Mouse (Mus musculus) limb, embryonic 14.5 days (tissue): ENCODE results near the gene Wdhd1. TPM values are rescaled to one million over a fixed set of nuclear protein-coding genes. Genes with fewer than 3 reads are reported as not detected.

Experiments used
- ATAC-seq: fragments of 200-750 bp; cut with Nextera tagmentation; 2 replicates; pipeline ENCODE4 v1.8.0; 2017; ENCODE audit warnings: low read depth, moderate number of reproducible peaks, moderate TSS enrichment; ENCODE audit not compliant: low FRiP score
- DNase-seq: peaks from one replicate; pipeline ENCODE4 v3.0.0-alpha.2; 2015; ENCODE audit warnings: low spot score
- H3K27ac ChIP-seq: fragments of 300-500 bp; sonication (generic); replicated peaks from 2 replicates; pipeline ENCODE4 v1.5.1; 2014; ENCODE audit warnings: low read depth, mild to moderate bottlenecking, low read length, moderate library complexity, mixed read lengths
- H3K27me3 ChIP-seq: fragments of 300-500 bp; sonication (generic); 2 replicates; pipeline ENCODE4 v1.6.1; 2014; ENCODE audit warnings: low read length, mixed read lengths; ENCODE audit not compliant: control insufficient read depth, insufficient read depth
- H3K36me3 ChIP-seq: fragments of 300-500 bp; sonication (generic); 2 replicates; pipeline ENCODE4 v1.6.1; 2014; ENCODE audit warnings: mild to moderate bottlenecking, low read length, moderate library complexity, mixed read lengths; ENCODE audit not compliant: control insufficient read depth, insufficient read depth
- H3K4me1 ChIP-seq: fragments of 300-500 bp; sonication (generic); 2 replicates; pipeline ENCODE4 v1.6.1; 2014; ENCODE audit warnings: antibody characterized with exemption, low read length, mixed read lengths; ENCODE audit not compliant: control insufficient read depth, insufficient read depth
- H3K4me2 ChIP-seq: fragments of 300-500 bp; sonication (generic); replicated peaks from 2 replicates; pipeline ENCODE4 v1.6.1; 2014; ENCODE audit warnings: low read depth, mild to moderate bottlenecking, low read length, moderate library complexity; ENCODE audit not compliant: severe bottlenecking
- H3K4me3 ChIP-seq: fragments of 300-500 bp; sonication (generic); replicated peaks from 2 replicates; pipeline ENCODE4 v1.5.1; 2014; ENCODE audit warnings: low read length
- H3K9ac ChIP-seq: fragments of 300-500 bp; sonication (generic); 2 replicates; pipeline ENCODE4 v1.6.1; 2014; ENCODE audit warnings: mild to moderate bottlenecking, low read depth, low read length, moderate library complexity; ENCODE audit not compliant: severe bottlenecking
- H3K9me3 ChIP-seq: fragments of 300-500 bp; sonication (generic); 2 replicates; pipeline ENCODE4 v1.6.1; 2016; ENCODE audit warnings: low read length; ENCODE audit not compliant: control insufficient read depth
- POLR2A ChIP-seq: fragments of 200-500 bp; IDR thresholded peaks from 2 replicates; pipeline ENCODE4 v1.8.0; 2012; ENCODE audit warnings: inconsistent platforms, mild to moderate bottlenecking, moderate library complexity, borderline replicate concordance; ENCODE audit not compliant: insufficient read depth, insufficient read length; ENCODE audit errors: extremely low read depth
- WGBS: fragments of 180-500 bp; shearing (Covaris S2); extraction: QIAGEN DNeasy Blood & Tissue Kit; methylation state at CpG from one replicate; pipeline ENCODE4 v1.1.7; 2014; 5-methylcytosine and 5-hydroxymethylcytosine counted together
- polyA plus RNA-seq, 2 experiments: library from polyadenylated mRNA; depleted of rRNA in 1 of 2; stranded (reverse) in 1 of 2; unstranded in 1 of 2; fragments of >200 nt; fragmentation: Nextera tagmentation in 1 of 2; extraction: Ambion mirVana in 1 of 2; gene quantifications; 2 replicates each; pipeline versions ENCODE4 v1.2.1 to v1.2.3; 2012 to 2014

The Wdhd1 gene
- polyA plus RNA-seq, 2 experiments: 22.9 to 29.6 TPM

GRCm38 (mm10) chr14:47240600-47240999, 36.1 kb downstream of the Wdhd1 start:
- H3K4me3 ChIP-seq: no peak overlapping the region
- no peaks in the 10 kb centered on the region for H3K4me1 ChIP-seq
- H3K4me2 ChIP-seq: no peak overlapping the region
- no peak for TF ChIP-seq POLR2A
- 85% methylated on average over 1 of the region's 1 CpGs for WGBS
- no peaks in the 10 kb centered on the region for H3K27me3 ChIP-seq
- peaks cover 42% of the 10 kb centered on the region for H3K36me3 ChIP-seq
- no peak overlapping the region for H3K27ac ChIP-seq
- H3K9me3 ChIP-seq: no peaks in the 10 kb centered on the region
- ATAC-seq (no peak), DNase-seq (no peak)
- H3K9ac ChIP-seq: no peak overlapping the region

DNA sequence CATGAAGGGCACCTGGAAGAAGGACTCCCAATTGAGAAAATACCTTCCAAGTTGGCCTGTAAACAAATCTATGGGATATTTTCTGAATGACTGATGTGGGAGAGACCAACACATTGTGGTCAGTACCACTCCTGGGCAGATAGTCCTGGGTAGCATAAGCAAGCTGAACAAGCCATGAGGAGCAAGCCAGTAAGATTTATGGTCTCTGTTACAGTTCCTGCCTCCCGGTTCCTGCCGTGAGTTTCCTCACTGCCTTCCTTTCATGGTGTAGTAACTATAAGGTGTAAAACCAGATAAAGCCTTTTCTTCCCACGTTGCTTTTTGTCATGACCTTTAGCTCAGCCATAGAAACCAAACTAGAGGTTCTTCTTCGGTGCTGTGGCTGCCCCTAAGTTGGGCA, 39.4 kb downstream of the Wdhd1 start:
- TF ChIP-seq POLR2A: no peak
- H3K4me1 ChIP-seq: no peaks in the 10 kb centered on the region
- H3K4me3 ChIP-seq: no peak overlapping the region
- no peaks in the 10 kb centered on the region for H3K9me3 ChIP-seq
- H3K36me3 ChIP-seq: peaks cover 16% of the 10 kb centered on the region
- no peak for ATAC-seq
- H3K9ac ChIP-seq: no peak overlapping the region
- H3K27me3 ChIP-seq: no peaks in the 10 kb centered on the region
- 87% methylated on average over 4 of the region's 4 CpGs for WGBS
- no peak overlapping the region for H3K27ac ChIP-seq
- H3K4me2 ChIP-seq: no peak overlapping the region
- no peak for DNase-seq

DNA sequence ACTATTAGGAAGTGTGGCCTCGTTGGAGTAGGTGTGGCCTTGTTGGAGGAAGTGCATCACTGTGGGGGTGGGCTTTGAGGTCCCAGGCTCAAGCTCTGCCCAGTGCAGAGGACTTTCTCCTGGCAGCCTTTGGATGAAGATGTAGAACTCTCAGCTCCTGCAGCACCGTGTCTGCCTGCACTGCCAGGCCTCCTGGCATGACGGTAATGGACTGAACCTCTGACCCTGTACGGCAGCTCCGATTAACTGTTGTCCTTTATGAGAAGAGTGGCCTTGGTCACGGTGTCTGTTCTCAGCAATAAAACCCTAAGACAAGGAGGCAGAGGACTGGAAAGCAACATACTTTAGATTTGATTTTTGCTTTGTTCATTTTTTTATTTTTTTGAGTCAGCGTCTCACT, 40.2 kb downstream of the Wdhd1 start:
- no peak for TF ChIP-seq POLR2A
- ATAC-seq (no peak), DNase-seq (no peak)
- Histone ChIP-seq H3K4me2 (no peak overlapping the region), H3K4me3 (no peak overlapping the region), H3K27ac (no peak overlapping the region), H3K9ac (no peak overlapping the region), H3K4me1 (no peaks in the 10 kb centered on the region), H3K36me3 (peaks cover 9% of the 10 kb centered on the region), H3K27me3 (no peaks in the 10 kb centered on the region), H3K9me3 (no peaks in the 10 kb centered on the region)
- 90% methylated on average over 7 of the region's 7 CpGs for WGBS

DNA sequence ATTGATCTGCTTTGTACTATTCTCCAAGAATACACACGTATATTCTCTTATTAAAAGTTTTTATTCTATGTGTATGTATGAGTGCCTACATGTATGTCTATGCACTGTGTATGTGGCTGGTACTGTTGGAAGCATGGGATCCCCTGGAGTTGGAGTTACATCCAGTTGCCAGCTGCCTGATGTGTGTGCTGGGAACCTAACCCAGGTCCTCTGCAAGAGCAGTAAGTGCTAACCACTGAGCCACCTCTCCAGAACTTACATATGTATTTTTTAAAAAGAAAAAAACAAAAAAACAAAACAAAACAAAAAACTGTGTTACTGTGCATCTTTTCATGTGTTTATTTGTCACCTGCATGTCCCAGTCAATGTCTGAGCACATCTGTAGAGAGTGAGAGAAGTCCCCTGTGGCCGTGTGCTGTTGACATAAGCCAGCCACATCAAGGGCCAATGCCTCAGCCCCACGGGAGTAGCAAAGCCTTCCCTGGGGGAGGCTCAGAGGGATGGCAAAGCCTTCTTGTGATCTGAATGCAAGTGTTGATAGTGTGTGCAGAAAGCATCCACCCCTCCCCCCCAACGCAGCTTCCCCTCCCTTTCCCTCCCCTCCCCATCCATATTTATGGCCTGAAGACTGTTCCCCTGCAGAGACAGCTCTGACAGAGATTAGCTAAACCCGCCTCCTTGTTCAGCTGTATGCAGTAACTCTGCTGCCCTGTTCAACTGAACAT, 42.0 kb downstream of the Wdhd1 start:
- 79% methylated on average over 5 of the region's 5 CpGs for WGBS
- no peak overlapping the region for H3K27ac ChIP-seq
- H3K4me2 ChIP-seq: no peak overlapping the region
- ATAC-seq (no peak), DNase-seq (no peak)
- H3K4me1 ChIP-seq: no peaks in the 10 kb centered on the region
- H3K36me3 ChIP-seq: no peaks in the 10 kb centered on the region
- no peaks in the 10 kb centered on the region for H3K9me3 ChIP-seq
- TF ChIP-seq POLR2A: no peak
- no peak overlapping the region for H3K9ac ChIP-seq
- H3K4me3 ChIP-seq: no peak overlapping the region
- H3K27me3 ChIP-seq: no peaks in the 10 kb centered on the region

GRCm38 (mm10) chr14:47234032-47234431, 42.6 kb downstream of the Wdhd1 start:
- Histone ChIP-seq H3K4me3 (no peak overlapping the region), H3K9ac (no peak overlapping the region), H3K9me3 (no peaks in the 10 kb centered on the region), H3K27me3 (no peaks in the 10 kb centered on the region), H3K4me1 (no peaks in the 10 kb centered on the region), H3K36me3 (no peaks in the 10 kb centered on the region), H3K27ac (no peak overlapping the region), H3K4me2 (no peak overlapping the region)
- 86% methylated on average over 3 of the region's 3 CpGs for WGBS
- no peak for TF ChIP-seq POLR2A
- DNase-seq (no peak), ATAC-seq (no peak)
